Mouse (Mus musculus) cortical plate, adult 2 months (tissue): ENCODE results near the gene Efl1.

Experiments
- CTCF ChIP-seq: fragments of 200-500 bp; IDR thresholded peaks from 2 replicates; pipeline ENCODE4 v1.5.1; 2011; ENCODE audit warnings: mild to moderate bottlenecking, control low read depth, low read length; ENCODE audit not compliant: insufficient read depth; ENCODE audit errors: extremely low read depth
- POLR2A ChIP-seq: fragments of 200-500 bp; IDR thresholded peaks from 2 replicates; pipeline ENCODE4 v1.6.1; 2011; ENCODE audit warnings: mild to moderate bottlenecking, low read length, control low read depth; ENCODE audit not compliant: insufficient read depth; ENCODE audit errors: extremely low read depth

GRCm38 (mm10) chr7:82609629-82610028 lies 38.8 kb upstream of the Efl1 start:
- TF ChIP-seq POLR2A (no peak), CTCF (no peak)
